Mouse (Mus musculus): ENCODE data around the gene Bub1b.

- TF ChIP-seq CTCF (conservative IDR thresholded peaks at IDR 0.05; ENCODE audit: low read length) (no peak), POU5F1 (IDR thresholded peaks at IDR 0.05; ENCODE audit: borderline replicate concordance, low read length) (no peak), NANOG (IDR thresholded peaks at IDR 0.05; ENCODE audit: borderline replicate concordance, low read length) (no peak)
Observed at GRCm38 (mm10) chr2:118665616-118666015, 67.6 kb downstream of the Bub1b start.

All from E14TG2a.4 (cell line).